Mouse (Mus musculus) MEL (cell line): ENCODE data around the gene Cdh13.

Source experiments
- CTCF ChIP-seq, 3 experiments: IDR thresholded peaks in 2 of 3; conservative IDR thresholded peaks in 1 of 3; 2 replicates each; pipeline ENCODE4 v1.5.1; 2011 to 2012; ENCODE audit warnings: low read length in 3 of 3, low read depth in 2 of 3, mild to moderate bottlenecking in 2 of 3, improper control_type of control experiment in 1 of 3, inconsistent platforms in 1 of 3, mixed read lengths in 1 of 3, moderate library complexity in 1 of 3; ENCODE audit not compliant: control insufficient read depth in 1 of 3, insufficient read depth in 1 of 3, poor library complexity in 1 of 3, severe bottlenecking in 1 of 3
- E2F4 ChIP-seq: IDR thresholded peaks from 2 replicates; pipeline ENCODE4 v1.6.1; 2011; ENCODE audit warnings: low read depth, low read length, improper control_type of control experiment, borderline replicate concordance
- MAFK ChIP-seq: IDR thresholded peaks from 2 replicates; pipeline ENCODE4 v1.6.1; 2011; ENCODE audit warnings: low read depth, mild to moderate bottlenecking, low read length, improper control_type of control experiment, borderline replicate concordance
- MAX ChIP-seq: IDR thresholded peaks from 2 replicates; pipeline ENCODE4 v1.6.1; 2011; ENCODE audit warnings: low read length, improper control_type of control experiment
- POLR2A ChIP-seq, 2 experiments: IDR thresholded peaks; 2 replicates each; pipeline ENCODE4 v1.6.1; 2011 to 2012; ENCODE audit warnings: low read length in 2 of 2, mild to moderate bottlenecking in 2 of 2, control low read depth in 1 of 2, improper control_type of control experiment in 1 of 2, low read depth in 1 of 2, moderate library complexity in 1 of 2; ENCODE audit not compliant: control insufficient read depth in 1 of 2, insufficient read depth in 1 of 2, poor library complexity in 1 of 2
- SIN3A ChIP-seq: IDR thresholded peaks from 2 replicates; pipeline ENCODE4 v1.6.1; 2012; ENCODE audit warnings: low read length, improper control_type of control experiment, inconsistent platforms
- TBP ChIP-seq: IDR thresholded peaks from 2 replicates; pipeline ENCODE4 v1.8.0; 2011; ENCODE audit warnings: low read depth, low read length, improper control_type of control experiment
- TCF12 ChIP-seq: IDR thresholded peaks from 2 replicates; pipeline ENCODE4 v1.6.1; 2014; ENCODE audit warnings: low read depth, mild to moderate bottlenecking, inconsistent platforms, low read length, improper control_type of control experiment, moderate library complexity
- USF2 ChIP-seq, 2 experiments: IDR thresholded peaks; 2 replicates each; pipeline ENCODE4 v1.6.1; 2011 to 2012; ENCODE audit warnings: improper control_type of control experiment in 2 of 2, low read length in 2 of 2, borderline replicate concordance in 1 of 2, inconsistent platforms in 1 of 2, low read depth in 1 of 2, mild to moderate bottlenecking in 1 of 2; ENCODE audit not compliant: insufficient read depth in 1 of 2
- ZKSCAN1 ChIP-seq: IDR thresholded peaks from 2 replicates; pipeline ENCODE4 v1.6.1; 2012; ENCODE audit warnings: low read depth, mild to moderate bottlenecking, inconsistent platforms, low read length, improper control_type of control experiment, moderate library complexity
- ZMIZ1 ChIP-seq: IDR thresholded peaks from 2 replicates; pipeline ENCODE4 v1.6.1; 2012; ENCODE audit warnings: low read depth, mild to moderate bottlenecking, inconsistent platforms, low read length, improper control_type of control experiment, moderate library complexity
- ZNF384 ChIP-seq: IDR thresholded peaks from 2 replicates; pipeline ENCODE4 v1.6.1; 2012; ENCODE audit warnings: low read depth, mild to moderate bottlenecking, inconsistent platforms, low read length, improper control_type of control experiment

- TF ChIP-seq CTCF (IDR thresholded peaks at IDR 0.05 in 2 of 3, conservative IDR thresholded peaks at IDR 0.05 in 1 of 3; ENCODE audit: control insufficient read depth in 1 of 3, insufficient read depth in 1 of 3, low read depth in 2 of 3, low read length in 3 of 3, poor library complexity in 1 of 3, severe bottlenecking in 1 of 3) = no peak
- TF ChIP-seq TBP = no peak
- no peak for TF ChIP-seq ZMIZ1
- TF ChIP-seq USF2 (IDR thresholded peaks at IDR 0.05; ENCODE audit: borderline replicate concordance in 1 of 2, insufficient read depth in 1 of 2, low read depth in 1 of 2, low read length in 2 of 2) = no peak
- no peak for TF ChIP-seq ZNF384
- TF ChIP-seq MAFK = no peak
- TF ChIP-seq ZKSCAN1 = no peak
- no peak for TF ChIP-seq POLR2A (IDR thresholded peaks at IDR 0.05; ENCODE audit: control insufficient read depth in 1 of 2, insufficient read depth in 1 of 2, low read depth in 1 of 2, low read length in 2 of 2, poor library complexity in 1 of 2)
- TF ChIP-seq E2F4 = no peak
- TF ChIP-seq SIN3A = no peak
- no peak for TF ChIP-seq MAX
- TF ChIP-seq TCF12 = no peak
Measured at GRCm38 (mm10) chr8:118983724-118984123, 700.2 kb downstream of the Cdh13 start.
